Mouse (Mus musculus) ES-E14 (cell line): ENCODE results near the gene Olfr902.

Experiments
- CHD2 ChIP-seq: IDR thresholded peaks from 2 replicates; pipeline ENCODE4 v1.6.1; 2014; ENCODE audit warnings: mild to moderate bottlenecking, low read depth, low read length, inconsistent platforms
- MAFK ChIP-seq: IDR thresholded peaks from 2 replicates; pipeline ENCODE4 v1.6.1; 2014; ENCODE audit warnings: mild to moderate bottlenecking, low read depth, low read length, inconsistent platforms; ENCODE audit not compliant: insufficient read depth

DNA sequence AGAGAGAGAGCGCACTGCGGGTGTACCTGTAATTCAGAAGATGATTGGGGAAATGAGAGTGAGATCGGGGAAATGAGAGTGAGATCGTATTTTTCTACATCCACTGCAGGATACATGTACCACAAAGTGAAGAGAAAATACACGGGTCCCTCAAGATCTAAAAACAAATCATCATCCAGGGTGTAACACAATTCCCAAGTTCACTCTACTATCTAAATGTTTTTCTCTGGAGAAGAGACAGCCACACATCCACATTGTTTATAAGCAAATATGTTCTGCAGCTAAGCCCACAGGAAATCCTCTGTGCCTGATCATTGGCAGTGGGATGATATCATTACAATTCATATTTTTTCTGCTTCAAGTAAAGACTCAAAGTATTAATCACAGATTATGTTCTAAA is at the start of gene Olfr902:
- TF ChIP-seq MAFK (no peak), CHD2 (no peak)
